ENCODE assay signal across 12 mouse cellular contexts in the genomic region with DNA sequence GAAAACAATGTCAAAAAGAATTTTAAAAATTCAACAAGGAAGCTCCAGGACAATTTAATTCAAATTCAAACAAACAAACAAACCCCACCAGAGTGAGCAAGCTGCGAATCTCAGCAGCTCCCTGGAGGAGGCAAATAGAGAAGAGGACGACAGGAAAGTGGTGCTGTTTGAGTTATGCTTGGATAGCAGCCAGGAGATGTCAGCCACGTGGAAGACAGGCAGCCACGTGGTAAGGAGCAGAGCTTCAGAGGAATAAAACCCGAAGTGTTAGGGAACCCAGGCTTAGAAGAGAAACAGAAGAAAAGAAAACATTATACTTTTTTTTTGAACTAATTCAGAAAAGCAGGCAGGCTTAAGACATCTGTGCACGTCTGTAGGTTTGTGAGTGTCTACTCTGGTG.
DNase-seq lines count a peak whose midpoint lies in the region; ATAC-seq and TF ChIP-seq lines count a peak whose summit lies in the region.
"Had no signal": no experiment of that assay in that cellular context is flagged by ENCODE, and none has a peak within 500 bp of the region (broad histone marks: within the 10 kb centered on the region; RNA-seq: fewer than 3 reads in every experiment).

No protein-coding gene starts in this region.

- TF ChIP-seq POLR2A in lung, adult 2 months (IDR thresholded peaks at IDR 0.05; ENCODE audit: borderline replicate concordance, extremely low read depth, low read depth, low read length): no peak
- no peak for TF ChIP-seq POLR2A in cerebellum, adult 2 months (IDR thresholded peaks at IDR 0.05; ENCODE audit: borderline replicate concordance, insufficient read depth, low read length)

- no peak overlapping the region for H3K4me3 ChIP-seq in heart, embryonic 14.5 days (ENCODE audit: control insufficient read depth in 1 of 2, insufficient read depth in 1 of 2, low read depth in 1 of 2, low read length in 2 of 2)
- H3K4me3 ChIP-seq in lung, adult 2 months (replicated peaks; ENCODE audit: extremely low read depth, low read depth, low read length): no peak overlapping the region
- H3K4me3 ChIP-seq in embryonic facial prominence, embryonic 13.5 days: no peak overlapping the region
- H3K4me3 ChIP-seq in intestine, embryonic 15.5 days (replicated peaks): no peak overlapping the region
- H3K4me3 ChIP-seq in cerebellum, adult 2 months (replicated peaks; ENCODE audit: insufficient read depth, low read depth, low read length): no peak overlapping the region
- H3K4me3 ChIP-seq: left cerebral cortex, adult 2 months; liver, embryonic 13.5 days had no signal

- peaks cover 50 to 56% of the 10 kb centered on the region in 2 experiments for H3K4me1 ChIP-seq in heart, embryonic 14.5 days (ENCODE audit: control insufficient read depth in 2 of 2, insufficient read depth in 2 of 2, low read length in 2 of 2)
- no peaks in the 10 kb centered on the region for H3K4me1 ChIP-seq in lung, adult 2 months (ENCODE audit: control insufficient read depth, insufficient read depth, low read length)
- peaks cover 46% of the 10 kb centered on the region for H3K4me1 ChIP-seq in embryonic facial prominence, embryonic 13.5 days
- H3K4me1 ChIP-seq in intestine, embryonic 15.5 days (replicated peaks): peaks cover 36% of the 10 kb centered on the region
- no peaks in the 10 kb centered on the region for H3K4me1 ChIP-seq in cerebellum, adult 2 months (ENCODE audit: control insufficient read depth, insufficient read depth, low read length)

- DNase-seq in heart, adult 8-10 months (ENCODE audit: low spot score): no peak
- DNase-seq in lung, postnatal 10 days: peak; percentile 46
- no peak for DNase-seq in lung, adult 2 months
- peak; percentile 43 for DNase-seq in NIH3T3 (ENCODE audit: low read depth)
- DNase-seq in cerebellum, adult 2 months: no peak
- DNase-seq: gastrocnemius, postnatal 25 days; liver, embryonic 13.5 days had no signal

- no peaks in the 10 kb centered on the region for H3K9me3 ChIP-seq in heart, embryonic 14.5 days (ENCODE audit: control insufficient read depth, low read length)
- H3K9me3 ChIP-seq in embryonic facial prominence, embryonic 13.5 days: no peaks in the 10 kb centered on the region
- no peaks in the 10 kb centered on the region for H3K9me3 ChIP-seq in intestine, embryonic 15.5 days
- H3K9me3 ChIP-seq: liver, embryonic 13.5 days had no signal

- no peak overlapping the region for H3K4me2 ChIP-seq in heart, embryonic 14.5 days (ENCODE audit: low read length)
- H3K4me2 ChIP-seq in embryonic facial prominence, embryonic 13.5 days: no peak overlapping the region
- no peak overlapping the region for H3K4me2 ChIP-seq in intestine, embryonic 15.5 days (replicated peaks)
- H3K4me2 ChIP-seq: liver, embryonic 13.5 days had no signal

- no peaks in the 10 kb centered on the region for H3K36me3 ChIP-seq in heart, embryonic 14.5 days (ENCODE audit: control insufficient read depth, insufficient read depth, low read length)
- H3K36me3 ChIP-seq in embryonic facial prominence, embryonic 13.5 days: no peaks in the 10 kb centered on the region
- H3K36me3 ChIP-seq in intestine, embryonic 15.5 days: no peaks in the 10 kb centered on the region
- H3K36me3 ChIP-seq: liver, embryonic 13.5 days had no signal

- no peaks in the 10 kb centered on the region for H3K27me3 ChIP-seq in heart, embryonic 14.5 days (ENCODE audit: control insufficient read depth, insufficient read depth, low read length)
- no peaks in the 10 kb centered on the region for H3K27me3 ChIP-seq in embryonic facial prominence, embryonic 13.5 days
- H3K27me3 ChIP-seq in intestine, embryonic 15.5 days (replicated peaks): no peaks in the 10 kb centered on the region
- H3K27me3 ChIP-seq in cerebellum, adult 2 months (ENCODE audit: control insufficient read depth, insufficient read depth, low read length): no peaks in the 10 kb centered on the region

- no peak for TF ChIP-seq CTCF in lung, adult 2 months (IDR thresholded peaks at IDR 0.05; ENCODE audit: insufficient read depth, low read length)
- no peak for TF ChIP-seq CTCF in cerebellum, adult 2 months (IDR thresholded peaks at IDR 0.05; ENCODE audit: borderline replicate concordance, insufficient read depth, low read depth, low read length)

- ATAC-seq in heart, embryonic 14.5 days (ENCODE audit: insufficient number of reproducible peaks, insufficient read depth, low FRiP score, low read depth): no peak
- no peak for ATAC-seq in embryonic facial prominence, embryonic 13.5 days (ENCODE audit: insufficient number of reproducible peaks, insufficient read depth, low FRiP score, low TSS enrichment, low read depth)
- no peak for ATAC-seq in intestine, embryonic 15.5 days
- ATAC-seq: inflammation-experienced regulatory T-cells, adult 6 months had no signal

- 17% methylated on average over 6 of the region's 6 CpGs for WGBS in heart, embryonic 14.5 days
- 19% methylated on average over 6 of the region's 6 CpGs for WGBS in lung, adult 2 months
- 7% methylated on average over 6 of the region's 6 CpGs for WGBS in embryonic facial prominence, embryonic 13.5 days
- 23% methylated on average over 6 of the region's 6 CpGs for WGBS in intestine, embryonic 15.5 days
- 25% methylated on average over 6 of the region's 6 CpGs for WGBS in cerebellum, adult 2 months

- peak overlapping the region; percentile 31; the same call in 1 of the 2 replicates for H3K9ac ChIP-seq in heart, embryonic 14.5 days (ENCODE audit: low read length)
- H3K9ac ChIP-seq in embryonic facial prominence, embryonic 13.5 days: no peak overlapping the region
- H3K9ac ChIP-seq in intestine, embryonic 15.5 days: no peak overlapping the region
- H3K9ac ChIP-seq: liver, embryonic 13.5 days had no signal

- 0 out of 4 replicates have a peak overlapping the region, but pooled peaks of 1 of the 2 experiments have one; percentile 42 for H3K27ac ChIP-seq in heart, embryonic 14.5 days (replicated peaks in 1 of 2; ENCODE audit: control insufficient read depth in 1 of 2, insufficient read depth in 1 of 2, low read depth in 2 of 2, low read length in 2 of 2)
- peak overlapping the region; percentile 44; the same call in 1 of the 2 replicates for H3K27ac ChIP-seq in embryonic facial prominence, embryonic 13.5 days
- no peak overlapping the region for H3K27ac ChIP-seq in intestine, embryonic 15.5 days
- H3K27ac ChIP-seq in cerebellum, adult 2 months (ENCODE audit: insufficient read depth, low read length): no peak overlapping the region
- H3K27ac ChIP-seq: left cerebral cortex, adult 2 months; liver, embryonic 13.5 days had no signal

Comparison
In these comparisons a context has a peak if more than half of its experiments do, and no peak if none do; other contexts are left out.
1. DNase-seq: peak in lung, postnatal 10 days (single experiment) and NIH3T3 (single experiment); none in heart, adult 8-10 months (single experiment), lung, adult 2 months (single experiment) and cerebellum, adult 2 months (0 of 2).